Mouse (Mus musculus) forebrain, embryonic 16.5 days (tissue): ENCODE data around the gene Ngf. TPM values are rescaled to one million over a fixed set of nuclear protein-coding genes. Genes with fewer than 3 reads are reported as not detected.

Experiments used
- ATAC-seq: fragments of 200-750 bp; cut with Nextera tagmentation; 2 replicates; pipeline ENCODE4 v1.8.0; 2017; ENCODE audit warnings: mild to moderate bottlenecking, moderate library complexity
- H3K27ac ChIP-seq: fragments of 300-500 bp; sonication (generic); 2 replicates; pipeline ENCODE4 v1.5.1; 2014; ENCODE audit warnings: low read length, control low read depth
- H3K27me3 ChIP-seq: fragments of 300-500 bp; sonication (generic); replicated peaks from 2 replicates; pipeline ENCODE4 v1.6.1; 2014; ENCODE audit warnings: low read length; ENCODE audit not compliant: control insufficient read depth, insufficient read depth
- H3K36me3 ChIP-seq: fragments of 300-500 bp; sonication (generic); 2 replicates; pipeline ENCODE4 v1.6.1; 2014; ENCODE audit not compliant: control insufficient read depth, insufficient read depth
- H3K4me1 ChIP-seq: fragments of 300-500 bp; sonication (generic); replicated peaks from 2 replicates; pipeline ENCODE4 v1.6.1; 2014; ENCODE audit warnings: low read length; ENCODE audit not compliant: control insufficient read depth, insufficient read depth
- H3K4me2 ChIP-seq: fragments of 300-500 bp; sonication (generic); 2 replicates; pipeline ENCODE4 v1.6.1; 2014; ENCODE audit warnings: mild to moderate bottlenecking, low read length, control low read depth
- H3K4me3 ChIP-seq: fragments of 300-500 bp; sonication (generic); replicated peaks from 2 replicates; pipeline ENCODE4 v1.5.1; 2014; ENCODE audit warnings: mild to moderate bottlenecking, low read length, control low read depth
- H3K9ac ChIP-seq: fragments of 300-500 bp; sonication (generic); replicated peaks from 2 replicates; pipeline ENCODE4 v1.6.1; 2014; ENCODE audit warnings: low read depth, low read length, control low read depth
- H3K9me3 ChIP-seq: fragments of 300-500 bp; sonication (generic); 2 replicates; pipeline ENCODE4 v1.6.1; 2016; ENCODE audit warnings: low read length; ENCODE audit not compliant: control insufficient read depth
- WGBS: fragments of 180-500 bp; shearing (Covaris S2); extraction: QIAGEN DNeasy Blood & Tissue Kit; methylation state at CpG from one replicate; pipeline ENCODE4 v1.1.7; 2014; 5-methylcytosine and 5-hydroxymethylcytosine counted together
- polyA plus RNA-seq: library from polyadenylated mRNA; unstranded; fragments of >200 nt; fragmentation: Nextera tagmentation; extraction: Ambion mirVana; gene quantifications from 2 replicates; pipeline ENCODE4 v1.2.1, GENCODE M21; 2015

Gene Ngf
- polyA plus RNA-seq: 0.82 and 1.1 TPM in 2 replicates

GRCm38 (mm10) chr3:102469713-102470448 is at the start of gene Ngf:
Gene Ngf, plus strand, starts transcription at chr3:102469919.
- Histone ChIP-seq H3K4me3 (peak within 1 kb of the TSS; percentile 45), H3K9ac (peak within 1 kb of the TSS; percentile 45), H3K9me3 (no peaks in the 10 kb centered on the region), H3K27ac (no peak within 1 kb of the TSS), H3K27me3 (peaks cover 15% of the 10 kb centered on the region), H3K4me1 (peaks cover 6% of the 10 kb centered on the region; the same call in 1 of the 2 replicates), H3K4me2 (peak within 1 kb of the TSS; percentile 68), H3K36me3 (no peaks in the 10 kb centered on the region)
- peak; percentile 85 for ATAC-seq
- WGBS: 1% methylated on average over 43 of the region's 43 CpGs

- ATAC-seq: no peak
- Histone ChIP-seq H3K27ac (no peak overlapping the region), H3K36me3 (no peaks in the 10 kb centered on the region), H3K4me1 (no peaks in the 10 kb centered on the region), H3K4me2 (no peak overlapping the region), H3K9ac (no peak overlapping the region), H3K4me3 (no peak overlapping the region), H3K9me3 (no peaks in the 10 kb centered on the region), H3K27me3 (no peaks in the 10 kb centered on the region)
- 86% methylated on average over 3 of the region's 3 CpGs for WGBS
Measured at GRCm38 (mm10) chr3:102445567-102445966, 24.2 kb upstream of the Ngf start.

- Histone ChIP-seq H3K27me3 (no peaks in the 10 kb centered on the region), H3K4me2 (no peak overlapping the region), H3K9me3 (no peaks in the 10 kb centered on the region), H3K36me3 (no peaks in the 10 kb centered on the region), H3K27ac (no peak overlapping the region), H3K4me1 (no peaks in the 10 kb centered on the region), H3K4me3 (no peak overlapping the region), H3K9ac (no peak overlapping the region)
- WGBS: 81% methylated on average over 4 of the region's 4 CpGs
- ATAC-seq: no peak
Measured at GRCm38 (mm10) chr3:102446691-102447090, 23.0 kb upstream of the Ngf start.

- Histone ChIP-seq H3K4me1 (no peaks in the 10 kb centered on the region), H3K4me3 (no peak overlapping the region), H3K36me3 (no peaks in the 10 kb centered on the region), H3K27me3 (no peaks in the 10 kb centered on the region), H3K9ac (no peak overlapping the region), H3K9me3 (no peaks in the 10 kb centered on the region), H3K27ac (no peak overlapping the region), H3K4me2 (no peak overlapping the region)
- no peak for ATAC-seq
- 81% methylated on average over 6 of the region's 6 CpGs for WGBS
Measured at GRCm38 (mm10) chr3:102454566-102454965, 15.2 kb upstream of the Ngf start.

- Histone ChIP-seq H3K4me3 (no peak overlapping the region), H3K9ac (no peak overlapping the region), H3K9me3 (no peaks in the 10 kb centered on the region), H3K4me2 (no peak overlapping the region), H3K36me3 (no peaks in the 10 kb centered on the region), H3K27ac (no peak overlapping the region), H3K27me3 (no peaks in the 10 kb centered on the region), H3K4me1 (no peaks in the 10 kb centered on the region)
- no peak for ATAC-seq
- 87% methylated on average over 5 of the region's 5 CpGs for WGBS
Measured at GRCm38 (mm10) chr3:102460528-102460927, 9.2 kb upstream of the Ngf start.

GRCm38 (mm10) chr3:102460986-102461385 is 8.7 kb upstream of the Ngf start:
- Histone ChIP-seq H3K36me3 (no peaks in the 10 kb centered on the region), H3K27me3 (no peaks in the 10 kb centered on the region), H3K27ac (no peak overlapping the region), H3K9me3 (no peaks in the 10 kb centered on the region), H3K9ac (no peak overlapping the region), H3K4me2 (no peak overlapping the region), H3K4me1 (no peaks in the 10 kb centered on the region), H3K4me3 (no peak overlapping the region)
- WGBS: 68% methylated on average over 6 of the region's 6 CpGs
- ATAC-seq: no peak

GRCm38 (mm10) chr3:102462703-102463336 is 6.9 kb upstream of the Ngf start:
- Histone ChIP-seq H3K4me2 (no peak overlapping the region), H3K4me3 (no peak overlapping the region), H3K9ac (no peak overlapping the region), H3K9me3 (no peaks in the 10 kb centered on the region), H3K4me1 (no peaks in the 10 kb centered on the region), H3K27me3 (no peaks in the 10 kb centered on the region), H3K27ac (no peak overlapping the region), H3K36me3 (no peaks in the 10 kb centered on the region)
- 49% methylated on average over 9 of the region's 9 CpGs for WGBS
- ATAC-seq: peak; percentile 78

GRCm38 (mm10) chr3:102463339-102463738 is 6.4 kb upstream of the Ngf start:
- no peak for ATAC-seq

GRCm38 (mm10) chr3:102466587-102466986 is 3.1 kb upstream of the Ngf start:
- peak; percentile 54; the same call in 1 of the 2 replicates for ATAC-seq
- WGBS: 24% methylated on average over 3 of the region's 3 CpGs
- no peaks in the 10 kb centered on the region for H3K9me3 ChIP-seq
- no peak overlapping the region for H3K4me3 ChIP-seq
- H3K4me1 ChIP-seq: peaks cover 6% of the 10 kb centered on the region; the same call in 1 of the 2 replicates
- H3K36me3 ChIP-seq: no peaks in the 10 kb centered on the region
- H3K9ac ChIP-seq: no peak overlapping the region
- H3K4me2 ChIP-seq: no peak overlapping the region
- peaks cover 15% of the 10 kb centered on the region for H3K27me3 ChIP-seq
- H3K27ac ChIP-seq: no peak overlapping the region

More at GRCm38 (mm10) chr3:102463339-102463738, 6.4 kb upstream of the Ngf start:
- H3K4me3 ChIP-seq: no peak overlapping the region
- H3K4me1 ChIP-seq: no peaks in the 10 kb centered on the region
- peaks cover 2% of the 10 kb centered on the region; the same call in 1 of the 2 replicates for H3K27me3 ChIP-seq
- H3K9me3 ChIP-seq: no peaks in the 10 kb centered on the region
- 94% methylated on average over 2 of the region's 2 CpGs for WGBS
- H3K9ac ChIP-seq: no peak overlapping the region
- H3K27ac ChIP-seq: no peak overlapping the region
- H3K36me3 ChIP-seq: no peaks in the 10 kb centered on the region
- no peak overlapping the region for H3K4me2 ChIP-seq
